Mouse (Mus musculus): ENCODE data around the gene Plagl1. TPM values are rescaled to one million over a fixed set of nuclear protein-coding genes. Genes with fewer than 3 reads are reported as not detected.

The Plagl1 gene
- polyA plus RNA-seq, 1 experiment from 2014 or later = 466 TPM

- Histone ChIP-seq H3K9me3 (ENCODE audit: control insufficient read depth, low read depth, low read length) (0 out of 2 replicates have a peak, but pooled peaks cover 3% of the 10 kb centered on the region), H3K36me3 (ENCODE audit: control insufficient read depth, insufficient read depth, low read length) (peaks cover 17% of the 10 kb centered on the region; the same call in 1 of the 2 replicates), H3K4me2 (replicated peaks; ENCODE audit: low read depth, low read length) (no peak overlapping the region), H3K9ac (replicated peaks; ENCODE audit: low read depth, low read length) (no peak overlapping the region), H3K4me1 (ENCODE audit: control insufficient read depth, insufficient read depth, low read length) (no peaks in the 10 kb centered on the region), H3K27ac (ENCODE audit: low read length) (no peak overlapping the region), H3K27me3 (ENCODE audit: control insufficient read depth, insufficient read depth, low read length) (no peaks in the 10 kb centered on the region), H3K4me3 (ENCODE audit: low read depth, low read length) (no peak overlapping the region)
- no peak for ATAC-seq (ENCODE audit: insufficient number of reproducible peaks, insufficient read depth, low FRiP score, low read depth)
- WGBS = 92% methylated on average over 7 of the region's 7 CpGs
Observed at GRCm38 (mm10) chr10:13127946-13128345, 67.6 kb downstream of the Plagl1 start.

DNA sequence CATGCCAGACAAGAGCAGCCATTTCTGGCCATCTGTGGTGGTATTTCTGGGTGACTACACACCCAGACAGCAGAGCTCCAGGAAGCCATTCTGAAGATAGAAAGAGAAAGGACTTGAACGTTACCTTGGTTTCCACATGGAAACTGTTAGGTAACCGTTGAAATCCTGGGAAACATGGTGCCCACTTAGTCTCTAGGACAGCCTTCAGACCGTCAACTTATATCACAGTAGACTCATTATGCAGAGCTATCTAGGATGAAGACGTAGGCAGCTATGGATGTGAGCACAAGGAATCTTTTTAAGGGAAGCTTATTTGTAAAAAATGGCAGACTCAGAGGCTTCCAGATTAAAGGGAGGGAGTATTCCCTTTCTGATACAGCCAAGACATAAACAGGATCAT is 73.5 kb downstream of the Plagl1 start:
- Histone ChIP-seq H3K9me3 (ENCODE audit: control insufficient read depth, low read depth, low read length) (no peaks in the 10 kb centered on the region), H3K9ac (replicated peaks; ENCODE audit: low read depth, low read length) (no peak overlapping the region), H3K27me3 (ENCODE audit: control insufficient read depth, insufficient read depth, low read length) (no peaks in the 10 kb centered on the region), H3K27ac (ENCODE audit: low read length) (no peak overlapping the region), H3K4me2 (replicated peaks; ENCODE audit: low read depth, low read length) (no peak overlapping the region), H3K4me3 (ENCODE audit: low read depth, low read length) (no peak overlapping the region), H3K36me3 (ENCODE audit: control insufficient read depth, insufficient read depth, low read length) (no peaks in the 10 kb centered on the region), H3K4me1 (ENCODE audit: control insufficient read depth, insufficient read depth, low read length) (no peaks in the 10 kb centered on the region)
- WGBS = 92% methylated on average over 4 of the region's 4 CpGs
- no peak for ATAC-seq (ENCODE audit: insufficient number of reproducible peaks, insufficient read depth, low FRiP score, low read depth)

DNA sequence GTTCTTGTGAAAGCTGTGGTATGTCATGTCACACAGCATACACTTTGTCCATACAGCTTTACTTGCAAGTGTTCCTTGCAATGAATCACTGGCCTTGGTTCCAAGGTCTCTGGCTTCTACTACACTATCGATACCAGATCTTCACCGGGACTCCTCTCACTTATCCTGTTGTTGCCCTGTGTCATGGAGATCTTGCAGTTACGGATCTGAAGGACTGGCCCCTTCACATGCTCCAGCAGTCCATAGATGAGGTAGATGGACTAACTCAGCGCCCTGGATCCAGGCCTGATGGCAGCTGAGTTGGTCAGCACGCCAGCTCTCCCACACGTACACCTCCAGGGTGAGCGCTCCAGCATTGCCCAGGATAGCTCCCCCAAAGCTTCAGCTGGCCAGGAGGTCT is 75.0 kb downstream of the Plagl1 start:
- Histone ChIP-seq H3K36me3 (ENCODE audit: control insufficient read depth, insufficient read depth, low read length) (no peaks in the 10 kb centered on the region), H3K27ac (ENCODE audit: low read length) (no peak overlapping the region), H3K27me3 (ENCODE audit: control insufficient read depth, insufficient read depth, low read length) (no peaks in the 10 kb centered on the region), H3K4me2 (replicated peaks; ENCODE audit: low read depth, low read length) (no peak overlapping the region), H3K9me3 (ENCODE audit: control insufficient read depth, low read depth, low read length) (no peaks in the 10 kb centered on the region), H3K4me3 (ENCODE audit: low read depth, low read length) (no peak overlapping the region), H3K4me1 (ENCODE audit: control insufficient read depth, insufficient read depth, low read length) (0 out of 2 replicates have a peak, but pooled peaks cover 3% of the 10 kb centered on the region), H3K9ac (replicated peaks; ENCODE audit: low read depth, low read length) (no peak overlapping the region)
- WGBS = 92% methylated on average over 7 of the region's 7 CpGs
- ATAC-seq (ENCODE audit: insufficient number of reproducible peaks, insufficient read depth, low FRiP score, low read depth) = 0 out of 2 replicates have a peak, but pooled peaks have one; percentile 10

- H3K4me3 ChIP-seq (ENCODE audit: low read depth, low read length) = no peak overlapping the region
- H3K27me3 ChIP-seq (ENCODE audit: control insufficient read depth, insufficient read depth, low read length) = no peaks in the 10 kb centered on the region
- no peaks in the 10 kb centered on the region for H3K36me3 ChIP-seq (ENCODE audit: control insufficient read depth, insufficient read depth, low read length)
- 92% methylated on average over 7 of the region's 7 CpGs for WGBS
- no peaks in the 10 kb centered on the region for H3K9me3 ChIP-seq (ENCODE audit: control insufficient read depth, low read depth, low read length)
- H3K27ac ChIP-seq (ENCODE audit: low read length) = no peak overlapping the region
- 0 out of 2 replicates have a peak, but pooled peaks cover 6% of the 10 kb centered on the region for H3K4me1 ChIP-seq (ENCODE audit: control insufficient read depth, insufficient read depth, low read length)
- ATAC-seq (ENCODE audit: insufficient number of reproducible peaks, insufficient read depth, low FRiP score, low read depth) = no peak
- no peak overlapping the region for H3K4me2 ChIP-seq (replicated peaks; ENCODE audit: low read depth, low read length)
- H3K9ac ChIP-seq (replicated peaks; ENCODE audit: low read depth, low read length) = no peak overlapping the region
Observed at GRCm38 (mm10) chr10:13135751-13136150, 75.4 kb downstream of the Plagl1 start.

- H3K4me2 ChIP-seq (replicated peaks; ENCODE audit: low read depth, low read length) = no peak overlapping the region
- no peaks in the 10 kb centered on the region for H3K36me3 ChIP-seq (ENCODE audit: control insufficient read depth, insufficient read depth, low read length)
- no peaks in the 10 kb centered on the region for H3K9me3 ChIP-seq (ENCODE audit: control insufficient read depth, low read depth, low read length)
- no peak overlapping the region for H3K4me3 ChIP-seq (ENCODE audit: low read depth, low read length)
- 94% methylated on average over 6 of the region's 6 CpGs for WGBS
- H3K27ac ChIP-seq (ENCODE audit: low read length) = no peak overlapping the region
- no peaks in the 10 kb centered on the region for H3K27me3 ChIP-seq (ENCODE audit: control insufficient read depth, insufficient read depth, low read length)
- no peak for ATAC-seq (ENCODE audit: insufficient number of reproducible peaks, insufficient read depth, low FRiP score, low read depth)
- no peak overlapping the region for H3K9ac ChIP-seq (replicated peaks; ENCODE audit: low read depth, low read length)
- H3K4me1 ChIP-seq (ENCODE audit: control insufficient read depth, insufficient read depth, low read length) = 0 out of 2 replicates have a peak, but pooled peaks cover 6% of the 10 kb centered on the region
Observed at GRCm38 (mm10) chr10:13137906-13138305, 77.6 kb downstream of the Plagl1 start.

GRCm38 (mm10) chr10:13140434-13140833 is 80.1 kb downstream of the Plagl1 start:
- Histone ChIP-seq H3K27me3 (ENCODE audit: control insufficient read depth, insufficient read depth, low read length) (no peaks in the 10 kb centered on the region), H3K9ac (replicated peaks; ENCODE audit: low read depth, low read length) (no peak overlapping the region), H3K27ac (ENCODE audit: low read length) (peak overlapping the region; percentile 49; the same call in 1 of the 2 replicates), H3K36me3 (ENCODE audit: control insufficient read depth, insufficient read depth, low read length) (no peaks in the 10 kb centered on the region), H3K4me1 (ENCODE audit: control insufficient read depth, insufficient read depth, low read length) (0 out of 2 replicates have a peak, but pooled peaks cover 6% of the 10 kb centered on the region), H3K9me3 (ENCODE audit: control insufficient read depth, low read depth, low read length) (no peaks in the 10 kb centered on the region), H3K4me3 (ENCODE audit: low read depth, low read length) (no peak overlapping the region), H3K4me2 (replicated peaks; ENCODE audit: low read depth, low read length) (no peak overlapping the region)
- no peak for ATAC-seq (ENCODE audit: insufficient number of reproducible peaks, insufficient read depth, low FRiP score, low read depth)
- 41% methylated on average over 2 of the region's 2 CpGs for WGBS

DNA sequence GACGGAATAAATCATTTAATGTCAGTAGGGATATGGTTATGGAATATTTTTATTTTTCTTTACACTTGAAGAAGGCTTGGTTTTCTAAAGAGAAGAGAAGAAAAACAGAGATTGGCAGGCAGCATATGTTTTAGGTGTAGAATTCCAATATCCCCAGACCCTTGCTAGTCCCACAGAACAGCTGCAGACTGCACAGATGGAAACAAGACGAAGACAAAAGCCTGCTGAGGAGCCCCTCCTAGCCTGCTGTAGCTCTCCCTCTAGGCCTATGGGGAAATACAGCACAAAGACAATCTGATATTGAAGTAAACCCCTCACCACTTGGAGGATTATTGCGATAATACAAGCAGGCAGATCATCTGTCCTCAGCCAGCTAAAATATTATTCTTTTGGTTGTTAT is 90.1 kb downstream of the Plagl1 start:
- Histone ChIP-seq H3K27me3 (ENCODE audit: control insufficient read depth, insufficient read depth, low read length) (no peaks in the 10 kb centered on the region), H3K4me2 (replicated peaks; ENCODE audit: low read depth, low read length) (no peak overlapping the region), H3K36me3 (ENCODE audit: control insufficient read depth, insufficient read depth, low read length) (no peaks in the 10 kb centered on the region), H3K27ac (ENCODE audit: low read length) (no peak overlapping the region), H3K4me1 (ENCODE audit: control insufficient read depth, insufficient read depth, low read length) (peaks cover 7% of the 10 kb centered on the region; the same call in 1 of the 2 replicates), H3K4me3 (ENCODE audit: low read depth, low read length) (no peak overlapping the region), H3K9ac (replicated peaks; ENCODE audit: low read depth, low read length) (no peak overlapping the region), H3K9me3 (ENCODE audit: control insufficient read depth, low read depth, low read length) (no peaks in the 10 kb centered on the region)
- ATAC-seq (ENCODE audit: insufficient number of reproducible peaks, insufficient read depth, low FRiP score, low read depth) = no peak
- 73% methylated on average over 3 of the region's 3 CpGs for WGBS

DNA sequence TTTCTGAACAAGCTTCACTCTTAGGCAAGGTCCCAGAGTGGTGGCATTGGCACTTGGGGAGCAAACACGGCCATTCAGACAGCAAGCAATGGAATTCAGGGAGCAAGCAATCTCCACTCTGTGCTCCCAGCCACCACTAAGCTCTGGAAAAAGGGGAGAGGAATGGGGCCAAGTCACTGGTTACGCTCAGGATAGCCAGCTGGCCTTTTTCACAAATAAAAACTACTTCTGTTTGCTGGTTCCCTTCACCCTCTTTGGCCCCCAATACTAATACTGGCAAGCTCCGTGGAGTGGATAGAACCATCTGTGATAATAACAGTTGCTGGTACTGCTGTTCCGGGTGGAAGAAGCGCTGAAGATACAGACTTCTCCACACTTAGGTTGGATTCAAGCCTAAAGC is 91.0 kb downstream of the Plagl1 start:
- no peak for ATAC-seq (ENCODE audit: insufficient number of reproducible peaks, insufficient read depth, low FRiP score, low read depth)

GRCm38 (mm10) chr10:13152811-13153364 is 92.6 kb downstream of the Plagl1 start:
- peaks cover 5% of the 10 kb centered on the region; the same call in 1 of the 2 replicates for H3K9me3 ChIP-seq (ENCODE audit: control insufficient read depth, low read depth, low read length)
- no peak overlapping the region for H3K27ac ChIP-seq (ENCODE audit: low read length)
- H3K36me3 ChIP-seq (ENCODE audit: control insufficient read depth, insufficient read depth, low read length) = no peaks in the 10 kb centered on the region
- no peak for ATAC-seq (ENCODE audit: insufficient number of reproducible peaks, insufficient read depth, low FRiP score, low read depth)
- 85% methylated on average over 4 of the region's 4 CpGs for WGBS
- H3K4me3 ChIP-seq (ENCODE audit: low read depth, low read length) = no peak overlapping the region
- no peak overlapping the region for H3K4me2 ChIP-seq (replicated peaks; ENCODE audit: low read depth, low read length)
- H3K4me1 ChIP-seq (ENCODE audit: control insufficient read depth, insufficient read depth, low read length) = peaks cover 7% of the 10 kb centered on the region; the same call in 1 of the 2 replicates
- no peaks in the 10 kb centered on the region for H3K27me3 ChIP-seq (ENCODE audit: control insufficient read depth, insufficient read depth, low read length)
- H3K9ac ChIP-seq (replicated peaks; ENCODE audit: low read depth, low read length) = no peak overlapping the region

More for the DNA sequence above, 91.0 kb downstream of the Plagl1 start:
- Histone ChIP-seq H3K4me3 (ENCODE audit: low read depth, low read length) (no peak overlapping the region), H3K36me3 (ENCODE audit: control insufficient read depth, insufficient read depth, low read length) (no peaks in the 10 kb centered on the region), H3K27ac (ENCODE audit: low read length) (peak overlapping the region; percentile 55; the same call in 1 of the 2 replicates), H3K9ac (replicated peaks; ENCODE audit: low read depth, low read length) (no peak overlapping the region), H3K4me2 (replicated peaks; ENCODE audit: low read depth, low read length) (no peak overlapping the region), H3K4me1 (ENCODE audit: control insufficient read depth, insufficient read depth, low read length) (peaks cover 7% of the 10 kb centered on the region; the same call in 1 of the 2 replicates), H3K27me3 (ENCODE audit: control insufficient read depth, insufficient read depth, low read length) (no peaks in the 10 kb centered on the region), H3K9me3 (ENCODE audit: control insufficient read depth, low read depth, low read length) (no peaks in the 10 kb centered on the region)
- WGBS = 58% methylated on average over 5 of the region's 5 CpGs
